Mouse (Mus musculus) liver, embryonic 15.5 days (tissue): ENCODE data around the gene Tmem218. TPM values are rescaled to one million over a fixed set of nuclear protein-coding genes. Genes with fewer than 3 reads are reported as not detected.

Source experiments
- ATAC-seq: fragments of 200-750 bp; cut with Nextera tagmentation; 2 replicates; pipeline ENCODE4 v1.8.0; 2017; ENCODE audit warnings: moderate number of reproducible peaks, mild to moderate bottlenecking, moderate library complexity; ENCODE audit not compliant: insufficient read depth
- H3K27ac ChIP-seq: fragments of 300-500 bp; sonication (generic); replicated peaks from 2 replicates; pipeline ENCODE4 v1.5.1; 2015; ENCODE audit warnings: mild to moderate bottlenecking, inconsistent platforms
- H3K27me3 ChIP-seq: fragments of 300-500 bp; sonication (generic); 2 replicates; pipeline ENCODE4 v1.6.1; 2015; ENCODE audit warnings: mild to moderate bottlenecking, inconsistent platforms
- H3K36me3 ChIP-seq: fragments of 300-500 bp; sonication (generic); replicated peaks from 2 replicates; pipeline ENCODE4 v1.6.1; 2015; ENCODE audit warnings: moderate library complexity, mild to moderate bottlenecking, inconsistent platforms
- H3K4me1 ChIP-seq: fragments of 300-500 bp; sonication (generic); replicated peaks from 2 replicates; pipeline ENCODE4 v1.6.1; 2015; ENCODE audit warnings: inconsistent platforms
- H3K4me2 ChIP-seq: fragments of 300-500 bp; sonication (generic); 2 replicates; pipeline ENCODE4 v1.6.1; 2015; ENCODE audit warnings: moderate library complexity, mild to moderate bottlenecking, inconsistent platforms
- H3K4me3 ChIP-seq: fragments of 300-500 bp; sonication (generic); replicated peaks from 2 replicates; pipeline ENCODE4 v1.5.1; 2015; ENCODE audit warnings: mild to moderate bottlenecking, inconsistent platforms
- H3K9ac ChIP-seq: fragments of 300-500 bp; sonication (generic); 2 replicates; pipeline ENCODE4 v1.6.1; 2015; ENCODE audit warnings: moderate library complexity, mild to moderate bottlenecking, inconsistent platforms
- H3K9me3 ChIP-seq: fragments of 300-500 bp; sonication (generic); replicated peaks from 2 replicates; pipeline ENCODE4 v1.6.1; 2016; ENCODE audit warnings: inconsistent platforms
- WGBS: fragments of 180-500 bp; shearing (Covaris S2); methylation state at CpG from one replicate; pipeline ENCODE4 v1.1.7; 2015; ENCODE audit warnings: mixed read lengths; ENCODE audit not compliant: insufficient replicate concordance; 5-methylcytosine and 5-hydroxymethylcytosine counted together
- polyA plus RNA-seq: library from polyadenylated mRNA; unstranded; fragments of >200 nt; fragmentation: Nextera tagmentation; extraction: Ambion mirVana; gene quantifications from 2 replicates; pipeline ENCODE4 v1.2.1, GENCODE M21; 2015

The Tmem218 gene
- 3.5 and 3.6 TPM in 2 replicates for polyA plus RNA-seq

- Histone ChIP-seq H3K27me3 (no peaks in the 10 kb centered on the region), H3K4me2 (peak within 1 kb of the TSS; percentile 83), H3K4me1 (peaks cover 18% of the 10 kb centered on the region), H3K27ac (peak within 1 kb of the TSS; percentile 76), H3K36me3 (no peaks in the 10 kb centered on the region), H3K9me3 (no peaks in the 10 kb centered on the region), H3K9ac (peak within 1 kb of the TSS; percentile 65), H3K4me3 (peak within 1 kb of the TSS; percentile 67)
- 2% methylated on average over 21 of the region's 21 CpGs for WGBS
- peak; percentile 100 for ATAC-seq
These were observed at the start of gene Tmem218 for GRCm38 (mm10) chr9:37207929-37208411. TSS of gene Tmem218 (plus strand) at chr9:37208223.

- H3K36me3 ChIP-seq: no peaks in the 10 kb centered on the region
- H3K27ac ChIP-seq: no peak overlapping the region
- H3K4me2 ChIP-seq: no peak overlapping the region
- no peaks in the 10 kb centered on the region for H3K4me1 ChIP-seq
- no peak for ATAC-seq
- H3K9me3 ChIP-seq: no peaks in the 10 kb centered on the region
- 52% methylated on average over 2 of the region's 2 CpGs for WGBS
- H3K9ac ChIP-seq: no peak overlapping the region
- H3K27me3 ChIP-seq: no peaks in the 10 kb centered on the region
- H3K4me3 ChIP-seq: no peak overlapping the region
These were observed 47.3 kb upstream of the Tmem218 start for GRCm38 (mm10) chr9:37160686-37161085.

- no peak for ATAC-seq
- H3K9me3 ChIP-seq: no peaks in the 10 kb centered on the region
- H3K4me1 ChIP-seq: no peaks in the 10 kb centered on the region
- no peaks in the 10 kb centered on the region for H3K36me3 ChIP-seq
- no peak overlapping the region for H3K9ac ChIP-seq
- no peaks in the 10 kb centered on the region for H3K27me3 ChIP-seq
- H3K4me2 ChIP-seq: no peak overlapping the region
- WGBS: 47% methylated on average over 2 of the region's 2 CpGs
- H3K27ac ChIP-seq: no peak overlapping the region
- no peak overlapping the region for H3K4me3 ChIP-seq
These were observed 41.1 kb upstream of the Tmem218 start for GRCm38 (mm10) chr9:37166899-37167298.

- no peak overlapping the region for H3K4me2 ChIP-seq
- H3K4me1 ChIP-seq: no peaks in the 10 kb centered on the region
- H3K4me3 ChIP-seq: no peak overlapping the region
- H3K27ac ChIP-seq: no peak overlapping the region
- no peak overlapping the region for H3K9ac ChIP-seq
- no peaks in the 10 kb centered on the region for H3K36me3 ChIP-seq
- WGBS: 53% methylated on average over 5 of the region's 5 CpGs
- ATAC-seq: no peak
- H3K9me3 ChIP-seq: no peaks in the 10 kb centered on the region
- peaks cover 5% of the 10 kb centered on the region; the same call in 1 of the 2 replicates for H3K27me3 ChIP-seq
These were observed 34.6 kb upstream of the Tmem218 start for GRCm38 (mm10) chr9:37173376-37173775.

- Histone ChIP-seq H3K27me3 (peaks cover 5% of the 10 kb centered on the region; the same call in 1 of the 2 replicates), H3K4me3 (no peak overlapping the region), H3K4me1 (no peaks in the 10 kb centered on the region), H3K36me3 (no peaks in the 10 kb centered on the region), H3K9ac (no peak overlapping the region), H3K4me2 (no peak overlapping the region), H3K27ac (no peak overlapping the region), H3K9me3 (no peaks in the 10 kb centered on the region)
- 40% methylated on average over 3 of the region's 3 CpGs for WGBS
- ATAC-seq: no peak
These were observed 32.0 kb upstream of the Tmem218 start for GRCm38 (mm10) chr9:37176002-37176401.

- no peak for ATAC-seq
- 1% methylated on average over 5 of the region's 5 CpGs for WGBS
These were observed 30.9 kb upstream of the Tmem218 start for GRCm38 (mm10) chr9:37177107-37177506.

GRCm38 (mm10) chr9:37177551-37177950 is 30.5 kb upstream of the Tmem218 start:
- Histone ChIP-seq H3K4me2 (no peak overlapping the region), H3K36me3 (no peaks in the 10 kb centered on the region), H3K9ac (no peak overlapping the region), H3K27ac (no peak overlapping the region), H3K4me1 (no peaks in the 10 kb centered on the region), H3K4me3 (no peak overlapping the region), H3K27me3 (peaks cover 5% of the 10 kb centered on the region; the same call in 1 of the 2 replicates), H3K9me3 (no peaks in the 10 kb centered on the region)
- WGBS: 57% methylated on average over 8 of the region's 8 CpGs
- no peak for ATAC-seq

More at GRCm38 (mm10) chr9:37177107-37177506, 30.9 kb upstream of the Tmem218 start:
- H3K9me3 ChIP-seq: no peaks in the 10 kb centered on the region
- H3K4me3 ChIP-seq: no peak overlapping the region
- H3K27me3 ChIP-seq: peaks cover 5% of the 10 kb centered on the region; the same call in 1 of the 2 replicates
- H3K9ac ChIP-seq: no peak overlapping the region
- no peak overlapping the region for H3K4me2 ChIP-seq
- no peaks in the 10 kb centered on the region for H3K36me3 ChIP-seq
- no peaks in the 10 kb centered on the region for H3K4me1 ChIP-seq
- H3K27ac ChIP-seq: no peak overlapping the region

DNA sequence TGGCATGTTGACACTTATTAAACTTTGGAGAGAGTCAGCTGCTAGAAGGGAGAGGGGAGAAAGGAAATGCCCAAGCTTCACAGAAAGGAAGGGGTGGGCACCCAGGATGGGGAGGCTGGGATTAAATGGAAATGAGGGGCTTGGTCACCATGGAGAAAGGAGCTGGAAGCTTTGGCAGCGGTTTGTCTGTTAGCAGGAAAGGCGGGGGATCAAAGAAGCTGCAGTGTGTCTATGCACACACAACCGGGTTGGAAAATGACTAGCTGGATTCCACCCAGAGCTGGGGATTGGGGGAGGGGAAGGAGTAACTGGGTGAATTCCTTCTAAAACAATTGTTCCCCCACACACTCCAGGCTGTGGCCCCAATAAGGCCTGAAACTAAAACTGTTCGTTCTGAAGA is 29.1 kb upstream of the Tmem218 start:
- Histone ChIP-seq H3K9ac (no peak overlapping the region), H3K4me3 (no peak overlapping the region), H3K27ac (no peak overlapping the region), H3K4me2 (no peak overlapping the region), H3K27me3 (peaks cover 5% of the 10 kb centered on the region; the same call in 1 of the 2 replicates), H3K4me1 (no peaks in the 10 kb centered on the region), H3K36me3 (no peaks in the 10 kb centered on the region), H3K9me3 (no peaks in the 10 kb centered on the region)
- ATAC-seq: no peak
- WGBS: 40% methylated on average over 4 of the region's 4 CpGs

DNA sequence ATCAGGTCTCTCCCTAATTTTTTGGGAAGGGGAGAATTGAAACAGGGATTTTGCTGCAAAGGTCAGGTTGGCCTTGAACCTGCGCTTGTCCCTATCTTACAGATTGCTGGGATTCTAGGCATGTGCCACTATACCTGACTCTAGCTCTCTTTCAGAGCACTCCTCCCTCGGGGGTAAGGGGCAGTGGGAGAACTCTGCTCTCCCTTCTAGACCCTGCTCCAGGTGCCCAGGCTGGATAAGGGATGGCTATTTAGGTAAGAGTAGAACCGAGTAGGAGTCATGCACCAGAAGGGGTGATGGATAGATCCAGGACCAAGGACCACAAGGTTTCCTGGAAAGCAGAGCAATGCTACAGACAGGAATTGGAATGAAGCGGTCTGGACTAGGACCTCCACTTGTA is 28.4 kb upstream of the Tmem218 start:
- no peaks in the 10 kb centered on the region for H3K36me3 ChIP-seq
- no peaks in the 10 kb centered on the region for H3K4me1 ChIP-seq
- no peaks in the 10 kb centered on the region for H3K9me3 ChIP-seq
- no peak overlapping the region for H3K4me3 ChIP-seq
- no peak overlapping the region for H3K9ac ChIP-seq
- H3K27ac ChIP-seq: no peak overlapping the region
- no peak for ATAC-seq
- 60% methylated on average over 4 of the region's 4 CpGs for WGBS
- H3K27me3 ChIP-seq: peaks cover 5% of the 10 kb centered on the region; the same call in 1 of the 2 replicates
- no peak overlapping the region for H3K4me2 ChIP-seq

- H3K4me1 ChIP-seq: no peaks in the 10 kb centered on the region
- WGBS: 55% methylated on average over 5 of the region's 5 CpGs
- no peak overlapping the region for H3K4me3 ChIP-seq
- no peak overlapping the region for H3K9ac ChIP-seq
- no peak for ATAC-seq
- H3K9me3 ChIP-seq: no peaks in the 10 kb centered on the region
- H3K27ac ChIP-seq: no peak overlapping the region
- no peaks in the 10 kb centered on the region for H3K36me3 ChIP-seq
- no peak overlapping the region for H3K4me2 ChIP-seq
- no peaks in the 10 kb centered on the region for H3K27me3 ChIP-seq
These were observed 26.4 kb upstream of the Tmem218 start for GRCm38 (mm10) chr9:37181596-37181995.

DNA sequence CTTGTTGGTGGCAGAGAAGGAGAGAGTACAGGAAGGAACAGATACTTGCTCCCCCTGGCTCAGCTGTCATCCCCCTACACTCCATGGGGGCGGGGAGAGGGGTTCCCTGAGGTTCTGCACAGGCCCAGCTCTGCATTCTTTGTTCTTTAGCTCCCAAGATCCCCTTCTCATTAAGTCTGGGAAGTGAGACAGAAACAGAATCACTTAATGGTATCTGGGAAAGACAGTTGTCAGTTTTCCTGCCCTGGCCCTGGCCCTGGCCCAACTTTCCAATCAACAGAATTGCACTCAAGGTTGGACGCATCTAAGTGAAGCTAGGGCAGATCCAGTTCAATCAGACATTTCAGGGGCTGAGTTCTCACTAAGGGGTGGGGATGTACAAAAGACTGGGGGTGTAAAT is 24.8 kb upstream of the Tmem218 start:
- Histone ChIP-seq H3K27me3 (no peaks in the 10 kb centered on the region), H3K36me3 (no peaks in the 10 kb centered on the region), H3K4me3 (no peak overlapping the region), H3K9me3 (no peaks in the 10 kb centered on the region), H3K4me2 (no peak overlapping the region), H3K4me1 (no peaks in the 10 kb centered on the region), H3K9ac (no peak overlapping the region), H3K27ac (no peak overlapping the region)
- 37% methylated on average over 2 of the region's 2 CpGs for WGBS
- ATAC-seq: no peak

DNA sequence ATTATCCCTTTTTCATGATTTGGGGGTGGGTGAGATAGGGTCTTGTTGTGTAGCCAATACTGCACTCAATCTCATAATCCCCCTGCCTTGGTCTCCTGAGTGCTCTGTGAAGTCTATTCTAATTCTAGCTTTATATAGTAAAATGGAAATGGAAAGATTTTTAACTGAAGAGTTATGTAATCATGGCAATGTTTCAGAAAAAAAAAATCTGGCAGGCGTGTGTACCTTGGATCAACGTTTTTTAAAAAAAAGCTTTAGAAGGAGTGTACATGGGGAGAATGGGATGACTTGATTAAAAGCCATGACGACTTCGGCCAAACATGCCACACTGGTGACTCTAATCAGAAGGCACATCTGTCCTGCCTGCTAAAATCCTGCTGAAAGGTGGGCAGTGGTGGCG is 20.6 kb upstream of the Tmem218 start:
- 62% methylated on average over 5 of the region's 5 CpGs for WGBS
- Histone ChIP-seq H3K36me3 (no peaks in the 10 kb centered on the region), H3K27me3 (no peaks in the 10 kb centered on the region), H3K27ac (no peak overlapping the region), H3K4me1 (no peaks in the 10 kb centered on the region), H3K4me3 (no peak overlapping the region), H3K9ac (no peak overlapping the region), H3K4me2 (no peak overlapping the region), H3K9me3 (no peaks in the 10 kb centered on the region)
- ATAC-seq: no peak
